Mouse (Mus musculus) v-Abl transformed pro-B cells (cell line): ENCODE measurements around the gene Gm17581.
"Not testable (repeated sequence)": the region's sequence is repeated elsewhere in the genome, so short reads cannot be mapped to it uniquely, and the experiment has no call there.

ENCODE experiments used
- in situ Hi-C, 2 experiments: fragments of 400-800 bp; cut with MboI; formaldehyde crosslinking; loops; one replicate each; pipeline ENCODE4 v1.15.1; 2025; ENCODE audit not compliant: unreplicated experiment in 2 of 2

Gene Gm17581

DNA sequence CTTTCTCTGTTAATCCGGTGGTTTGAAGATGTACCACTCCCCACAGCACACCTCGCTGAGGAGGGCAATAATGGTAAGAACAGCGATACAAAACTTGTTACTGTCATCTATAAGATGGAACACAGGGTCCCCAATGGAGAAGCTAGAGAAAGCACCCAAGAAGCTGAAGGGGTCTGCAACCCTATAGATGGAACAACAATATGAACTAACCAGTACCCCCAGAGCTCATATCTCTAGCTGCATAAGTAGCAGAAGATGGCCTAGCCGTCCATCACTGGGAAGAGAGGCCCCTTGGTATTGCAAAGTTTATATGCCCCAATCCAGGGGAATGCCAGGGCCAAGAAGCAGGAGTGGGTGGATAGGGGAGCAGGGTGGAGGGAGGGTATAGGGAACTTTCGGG, at the start of gene Gm17581:
TSS of gene Gm17581 (minus strand) at position 101 of the 400 bp plus-strand sequence.
- in situ Hi-C loops = not testable (repeated sequence)

DNA sequence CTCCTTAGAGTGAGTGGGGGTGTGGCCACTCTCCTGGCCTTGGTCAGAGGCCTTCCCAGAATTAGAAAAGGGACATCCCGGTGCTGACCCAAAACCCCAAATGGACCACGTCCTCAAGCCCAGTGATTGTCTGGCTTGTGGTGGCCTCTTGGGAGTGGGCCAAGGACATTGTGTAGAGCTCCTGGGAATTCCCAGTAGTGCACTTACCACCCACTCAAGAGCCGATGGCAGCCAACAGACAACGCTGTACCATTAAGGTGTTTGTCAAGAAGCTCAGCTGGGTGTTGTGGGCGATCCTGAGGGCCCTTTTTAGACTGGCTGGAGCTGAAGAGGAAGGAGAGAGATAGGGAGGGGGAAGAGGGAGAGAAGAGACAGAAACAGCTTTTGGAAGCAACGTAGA, 48.9 kb upstream of the Gm17581 start:
- in situ Hi-C loops = no loop called here

DNA sequence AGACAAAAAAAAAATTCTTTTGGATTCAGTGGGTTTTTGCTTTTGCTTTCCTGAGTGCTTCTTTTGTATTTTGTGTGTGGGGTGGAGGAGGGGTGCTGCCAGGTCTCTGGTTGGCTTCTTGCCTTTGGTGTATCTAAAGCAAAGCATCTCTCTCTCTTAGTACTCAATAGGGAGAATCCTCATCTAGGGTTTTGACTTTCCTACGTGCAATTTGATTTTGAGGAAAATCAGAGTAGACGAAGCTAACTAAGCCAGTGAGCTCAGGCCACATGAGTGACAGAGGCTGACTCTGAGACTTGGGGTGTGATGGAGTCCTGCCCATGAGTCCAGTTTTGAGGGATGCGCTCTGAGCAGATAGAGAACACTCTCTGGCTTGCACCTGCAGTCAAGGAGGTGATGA, 43.8 kb upstream of the Gm17581 start:
- in situ Hi-C loops = no loop called here

DNA sequence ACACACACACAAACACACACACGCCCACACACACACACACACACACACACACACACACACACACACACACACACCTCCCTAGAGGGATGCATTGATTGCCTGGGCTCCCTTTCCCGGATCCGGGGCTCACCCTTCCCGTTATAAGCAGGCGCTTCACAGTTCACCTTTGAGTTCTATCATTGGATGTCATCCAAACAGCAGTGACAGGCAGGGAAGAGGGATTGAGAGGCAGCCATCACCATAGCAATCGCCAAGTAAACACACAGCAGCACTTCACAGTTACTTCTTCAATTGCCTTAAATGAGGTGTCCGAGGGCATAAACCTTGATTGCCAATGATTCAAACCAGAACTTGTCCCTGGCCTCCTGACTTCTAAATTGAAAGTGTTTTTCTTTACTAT, 43.4 kb upstream of the Gm17581 start:
- in situ Hi-C loops = no loop called here

DNA sequence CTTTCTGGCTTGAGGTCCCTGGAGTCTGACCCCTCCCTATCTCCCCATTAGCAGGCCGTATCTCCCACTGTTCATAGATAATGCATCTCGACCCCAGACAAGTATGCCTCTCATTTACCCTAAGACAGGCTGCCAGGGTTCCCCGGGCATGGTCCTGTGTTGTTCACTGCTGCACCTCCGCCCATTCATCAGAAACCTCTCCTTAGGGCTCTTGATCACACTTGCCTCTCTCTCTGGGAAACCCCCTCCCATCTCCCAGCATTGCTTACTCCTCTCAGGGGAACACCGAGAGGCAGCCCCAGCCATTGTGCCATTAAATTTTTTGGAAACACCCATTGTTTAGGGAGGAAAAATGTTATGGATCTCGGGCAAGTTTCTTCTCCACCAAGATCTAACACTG, 42.3 kb upstream of the Gm17581 start:
- in situ Hi-C loops = no loop called here

DNA sequence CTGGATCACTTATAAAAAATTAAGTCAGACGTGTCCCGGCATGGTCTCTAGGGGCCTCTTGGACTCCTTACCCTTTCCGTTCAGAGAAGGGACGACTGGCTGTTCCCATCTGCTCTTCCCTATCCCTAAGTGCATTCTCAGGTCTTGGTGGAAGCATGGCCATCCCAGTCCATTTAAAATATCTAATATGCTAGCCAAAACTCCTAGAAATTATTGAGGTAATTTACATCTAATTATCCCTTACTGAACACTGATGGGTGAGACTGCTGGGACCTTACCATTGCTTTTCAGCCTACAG, 42.0 kb upstream of the Gm17581 start:
- in situ Hi-C loops = no loop called here

DNA sequence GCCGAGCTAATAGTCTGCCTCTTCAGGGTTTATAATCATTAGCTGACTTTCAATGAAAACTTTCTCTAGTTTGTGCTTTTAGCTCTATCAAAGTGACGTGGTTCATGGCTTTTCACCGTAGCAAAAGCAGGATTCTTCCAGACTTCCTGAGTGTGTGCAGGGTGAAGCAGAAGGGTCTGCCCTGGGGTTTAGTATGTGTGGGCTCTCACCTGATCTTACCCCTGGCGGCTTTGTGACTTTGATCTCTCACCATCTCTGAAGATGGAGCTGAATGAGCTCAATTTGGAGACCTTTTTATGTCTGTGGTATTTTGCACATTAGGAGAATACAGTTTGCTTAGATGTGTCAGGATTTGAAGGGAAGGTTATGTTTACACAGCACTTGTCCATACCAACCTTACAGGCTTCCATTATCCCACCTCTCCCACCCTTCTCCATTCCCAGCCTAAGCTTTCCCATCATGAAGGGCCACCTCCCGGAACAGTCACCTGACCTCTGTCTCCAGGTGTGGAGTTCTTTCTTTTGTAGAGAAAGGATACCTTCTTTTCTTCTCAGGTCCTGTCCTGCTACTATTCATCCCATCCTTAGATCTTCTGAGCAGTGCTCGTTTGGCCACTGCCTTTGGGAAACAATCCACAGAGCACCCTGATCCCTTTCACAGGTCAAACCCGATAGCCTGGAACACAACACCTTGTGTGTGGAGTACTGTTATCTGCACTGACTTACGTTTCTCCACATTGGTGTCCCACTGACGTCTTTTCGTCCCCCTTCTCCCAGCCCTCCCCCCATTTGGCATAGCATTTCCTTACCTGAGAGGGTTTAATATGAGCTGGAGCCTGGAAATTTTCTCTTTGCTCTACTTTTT, 41.4 kb upstream of the Gm17581 start:
- in situ Hi-C loops = no loop called here

DNA sequence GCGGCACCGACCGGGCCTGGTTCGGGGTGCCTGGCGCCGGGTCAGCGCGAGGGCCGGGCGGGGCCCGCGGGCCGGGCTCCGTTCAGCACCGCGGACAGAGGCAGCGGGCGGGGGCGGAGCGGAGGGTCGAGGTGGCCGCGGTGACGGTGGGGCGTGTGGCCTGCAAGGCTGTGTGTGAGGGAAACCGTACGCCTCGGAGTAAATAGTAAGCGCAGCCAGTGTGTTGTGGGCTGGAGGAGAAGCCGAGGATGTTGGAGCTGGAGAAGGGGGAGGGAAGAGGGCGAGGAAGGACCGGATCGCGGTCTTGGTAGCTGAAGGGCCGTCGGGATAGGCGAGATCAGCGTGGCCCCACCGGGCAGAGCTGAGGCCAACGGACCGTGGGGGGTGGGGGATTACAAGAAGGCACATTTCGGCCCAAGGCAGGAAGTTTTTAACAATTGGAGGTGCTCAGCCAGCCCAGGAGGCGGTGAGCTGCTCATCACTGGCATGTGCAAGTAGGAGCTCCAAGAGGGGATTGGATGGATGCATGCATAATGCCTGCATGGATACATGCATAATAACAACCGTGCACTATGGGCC, 40.1 kb upstream of the Gm17581 start:
- in situ Hi-C loops = no loop called here

DNA sequence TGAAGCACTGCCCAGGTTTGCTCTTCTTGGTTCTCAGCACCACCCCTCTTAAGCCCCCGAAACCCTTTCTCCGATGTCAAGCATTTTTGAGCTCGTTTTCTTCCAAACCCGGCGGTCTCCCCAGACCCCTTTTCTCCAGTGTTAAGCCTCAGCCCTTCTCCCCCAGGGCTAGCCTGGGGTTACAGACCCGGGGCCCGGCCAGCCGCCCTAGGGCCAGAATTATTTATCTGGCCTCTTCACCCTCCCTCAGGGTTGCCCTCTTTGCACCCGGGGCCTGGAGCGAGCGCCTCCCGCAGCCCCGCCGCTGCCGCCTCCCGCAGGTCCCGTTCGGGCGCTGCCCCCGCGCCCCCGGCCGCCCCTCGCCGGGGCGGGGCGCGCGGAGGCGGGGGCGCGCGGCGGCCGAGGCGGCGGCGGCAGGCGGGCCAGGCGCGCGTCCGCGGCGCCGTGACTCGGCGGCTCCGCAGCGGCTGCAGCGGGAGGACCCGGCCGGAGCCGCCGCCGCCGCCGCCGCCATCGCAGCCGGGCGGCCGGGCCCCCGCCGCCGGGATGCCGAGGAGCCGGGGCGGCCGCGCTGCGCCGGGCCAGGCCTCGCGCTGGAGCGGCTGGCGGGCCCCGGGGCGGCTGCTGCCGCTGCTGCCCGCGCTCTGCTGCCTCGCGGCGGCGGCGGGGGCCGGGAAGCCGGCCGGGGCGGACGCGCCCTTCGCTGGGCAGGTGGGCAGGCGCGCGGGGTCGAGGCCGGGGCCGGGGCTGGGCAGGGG, 39.4 kb upstream of the Gm17581 start, which contains the start of gene Mmp24:
TSS of gene Mmp24 (plus strand) at position 416 of the 758 bp plus-strand sequence.
- in situ Hi-C loops = loop anchor here in 1 of 2 experiments (25.0 kb wide), 3 partner anchors 1063 to 1563 kb away; partner anchors contain the start of genes Bpifb5 and Snta1

DNA sequence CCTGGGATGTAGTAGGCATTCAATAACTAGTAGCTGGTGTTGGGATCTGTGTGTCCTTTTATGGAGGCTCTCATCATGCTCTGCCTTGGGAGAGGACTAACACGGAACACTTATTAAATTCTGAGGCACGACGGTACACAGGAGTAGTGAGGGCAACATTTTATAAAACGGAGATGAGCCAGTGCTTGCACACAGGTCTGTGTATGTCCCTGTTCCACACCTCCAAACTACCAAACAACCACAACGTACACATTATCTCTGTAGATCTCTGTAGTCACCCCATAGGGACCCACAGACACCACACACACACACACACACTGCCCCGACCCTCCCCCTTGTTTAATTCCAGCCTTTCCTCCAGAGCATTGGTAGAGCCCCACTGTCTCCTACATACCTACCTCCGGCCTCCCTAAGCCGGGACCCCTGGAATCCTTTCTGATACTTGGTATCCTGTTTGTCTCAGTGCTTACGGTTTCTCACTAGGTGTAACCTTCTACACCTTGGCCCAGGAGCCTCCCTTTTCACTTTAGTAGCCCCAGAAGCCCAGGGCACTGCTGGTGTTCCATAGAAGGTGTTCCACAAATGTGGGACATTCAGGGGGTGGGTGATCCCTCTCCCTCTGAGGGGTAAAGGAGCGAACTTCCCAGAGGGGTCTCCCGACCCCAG, 38.7 kb upstream of the Gm17581 start:
- in situ Hi-C loops = loop anchor here in 1 of 2 experiments (25.0 kb wide), 3 partner anchors 1062 to 1562 kb away; partner anchors contain the start of genes Bpifb5 and Snta1

DNA sequence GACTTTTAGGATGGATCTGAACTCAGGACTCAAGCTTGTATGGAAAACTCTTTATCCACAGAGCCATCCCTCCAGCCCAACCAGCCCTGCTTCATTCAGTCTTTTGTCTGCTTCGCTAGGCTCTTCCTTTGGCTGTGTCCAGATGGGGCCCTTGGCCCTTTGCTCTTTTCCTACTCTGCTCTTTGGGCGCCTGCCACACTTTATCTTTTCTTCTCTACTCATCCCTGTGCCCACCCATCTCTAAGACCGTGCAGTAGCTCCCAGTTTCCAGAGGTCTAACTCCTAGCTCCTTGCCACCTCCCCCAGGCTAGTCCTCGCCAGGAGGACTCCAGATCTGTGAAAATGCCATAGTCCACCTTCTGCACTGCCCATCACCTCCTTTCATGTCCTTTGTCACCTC, 38.0 kb upstream of the Gm17581 start:
- in situ Hi-C loops = loop anchor here in 1 of 2 experiments (25.0 kb wide), 3 partner anchors 1061 to 1561 kb away; partner anchors contain the start of genes Bpifb5 and Snta1

DNA sequence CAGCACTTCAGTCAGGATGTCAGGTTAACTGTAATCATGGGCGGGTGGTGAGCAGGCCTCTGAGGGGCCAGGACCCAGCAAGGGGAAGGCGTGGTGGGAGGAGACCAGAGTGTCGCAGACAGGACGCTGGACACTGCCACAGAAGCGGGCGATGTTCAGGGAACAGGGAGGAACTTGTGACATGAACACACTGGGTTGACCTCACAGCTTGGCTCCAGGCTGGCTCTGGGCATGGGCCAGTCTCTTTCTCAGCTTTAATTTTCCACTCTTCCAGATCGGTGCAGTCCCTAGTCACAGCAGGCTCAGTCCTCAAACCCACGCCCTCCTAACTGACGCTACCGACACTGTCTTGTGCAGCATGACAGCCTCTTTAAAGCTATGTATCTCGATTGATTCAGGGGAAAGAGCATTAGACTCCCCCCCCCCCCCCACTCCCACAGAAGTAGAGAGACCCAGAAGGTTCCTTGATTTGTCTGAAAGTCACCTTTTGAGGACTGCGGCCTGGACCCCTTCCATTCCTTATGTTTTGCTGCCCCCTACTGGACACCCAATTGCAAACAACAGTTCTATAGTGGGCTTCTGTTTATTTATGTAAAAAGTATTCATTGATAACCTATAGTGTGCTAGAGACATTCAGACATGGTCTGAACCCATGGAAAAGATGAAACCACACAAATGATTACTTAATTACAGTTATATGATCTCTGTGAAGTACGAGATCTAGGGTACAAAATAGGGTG, 29.2 kb upstream of the Gm17581 start:
- in situ Hi-C loops = loop anchor here (5.0 to 25.0 kb wide), 5 partner anchors 248 to 1553 kb away; partner anchors contain the start of genes Acss2 (in 2 of the 2), Ggt7 (in 2 of the 2), Bpifb5 (in 1 of the 2) and Snta1 (in 1 of the 2)

DNA sequence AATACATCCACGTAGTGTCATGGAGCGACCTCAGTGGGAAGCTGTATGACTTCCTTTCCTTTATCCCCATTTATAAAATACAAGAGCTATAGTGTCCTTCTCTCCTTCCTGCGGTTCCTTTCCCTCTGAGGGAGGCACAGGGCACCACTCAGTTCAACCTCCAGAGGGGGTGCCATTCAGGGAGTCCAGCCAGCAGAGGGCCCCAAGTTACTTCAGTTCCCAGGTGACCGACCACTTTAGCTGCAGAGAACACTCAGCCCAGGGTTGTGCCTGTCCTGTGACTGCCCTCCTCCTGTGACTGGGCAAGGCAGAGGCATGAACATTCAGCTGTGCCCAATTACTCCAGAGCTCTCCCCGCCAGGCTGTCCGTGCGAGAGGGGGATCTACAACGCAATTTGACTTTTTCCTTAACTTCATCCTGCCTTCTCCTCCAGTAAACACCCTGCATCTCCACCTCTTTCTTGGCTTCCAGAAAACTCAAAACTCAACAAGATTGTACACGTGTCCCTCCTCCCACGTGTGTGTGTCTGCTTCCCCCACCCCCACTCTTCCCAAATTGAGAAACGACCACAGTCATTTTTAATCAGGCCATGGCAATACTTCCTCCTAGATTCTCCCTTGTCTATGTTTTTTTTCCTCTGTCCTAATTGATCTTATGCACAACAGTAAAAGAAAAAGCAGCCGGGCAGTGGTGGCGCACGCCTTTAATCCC, 21.3 kb upstream of the Gm17581 start:
- in situ Hi-C loops = loop anchor here in 1 of 2 experiments (5.0 to 25.0 kb wide), 4 partner anchors 85 to 1545 kb away; partner anchors contain the start of genes Bpifb5 and Snta1

DNA sequence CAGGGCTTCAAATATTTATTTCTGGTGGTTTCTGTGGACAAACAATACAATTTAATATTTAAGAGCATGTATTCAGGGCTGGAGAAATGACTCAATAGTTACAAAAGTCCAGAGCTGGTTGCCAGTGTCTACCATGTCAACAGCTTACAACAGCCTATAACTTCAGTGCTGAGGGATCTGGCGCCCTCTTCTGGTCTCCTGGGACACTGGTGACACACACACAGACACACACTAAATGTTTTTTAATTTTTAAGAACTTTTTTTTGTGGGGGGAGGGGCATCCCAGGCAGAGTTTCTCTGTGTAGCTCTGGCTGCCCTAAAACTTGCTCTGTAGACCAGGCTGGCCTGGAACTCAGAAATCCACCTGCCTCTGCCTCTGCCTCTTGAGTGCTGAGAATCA, 20.1 kb upstream of the Gm17581 start:
- in situ Hi-C loops = loop anchor here in 1 of 2 experiments (5.0 to 25.0 kb wide), 4 partner anchors 83 to 1543 kb away; partner anchors contain the start of genes Bpifb5 and Snta1

DNA sequence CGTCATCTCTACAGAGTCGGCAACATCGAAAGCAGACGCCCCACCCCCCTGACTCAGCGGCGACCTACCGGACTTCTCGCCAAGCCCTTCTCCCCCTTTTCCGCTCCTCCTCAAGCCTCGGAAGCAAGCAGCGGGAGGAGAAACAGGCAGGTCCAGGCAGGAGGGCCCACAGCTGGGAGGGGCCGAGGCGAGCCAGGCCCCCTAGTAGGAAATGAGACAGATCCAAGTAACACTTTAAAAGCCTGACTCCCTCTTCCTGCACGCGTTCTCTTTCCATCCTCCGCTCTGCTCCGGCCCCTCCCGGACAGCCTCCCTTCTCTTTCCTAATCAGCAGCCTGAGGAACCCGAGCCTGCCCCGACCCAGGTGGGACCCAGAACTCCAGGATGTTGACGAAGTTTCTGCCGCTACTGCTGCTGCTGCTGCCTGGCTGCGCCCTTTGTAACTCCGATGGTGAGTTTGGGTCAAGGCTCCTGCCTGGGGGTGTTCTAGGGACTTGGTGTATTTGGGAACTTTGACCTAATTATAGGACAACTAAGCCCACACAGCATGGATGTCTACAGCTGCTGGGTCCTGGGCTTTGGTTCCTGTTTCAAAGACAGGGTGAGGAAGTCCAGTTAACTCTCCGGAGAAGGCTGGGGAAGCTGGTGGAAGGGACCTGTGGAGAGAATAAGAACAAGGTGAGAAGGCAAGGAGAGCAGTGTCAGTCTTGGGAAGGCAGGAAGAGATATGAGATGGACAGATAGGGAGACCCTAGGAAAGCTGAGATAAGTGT, 15.5 kb upstream of the Gm17581 start, which contains the start of gene Procr:
TSS of gene Procr (plus strand) at position 104 of the 773 bp plus-strand sequence.
- in situ Hi-C loops = loop anchor here (5.0 to 25.0 kb wide), 4 partner anchors 79 to 1539 kb away; partner anchors contain the start of genes Bpifb5 (in 1 of the 2) and Snta1 (in 1 of the 2)

DNA sequence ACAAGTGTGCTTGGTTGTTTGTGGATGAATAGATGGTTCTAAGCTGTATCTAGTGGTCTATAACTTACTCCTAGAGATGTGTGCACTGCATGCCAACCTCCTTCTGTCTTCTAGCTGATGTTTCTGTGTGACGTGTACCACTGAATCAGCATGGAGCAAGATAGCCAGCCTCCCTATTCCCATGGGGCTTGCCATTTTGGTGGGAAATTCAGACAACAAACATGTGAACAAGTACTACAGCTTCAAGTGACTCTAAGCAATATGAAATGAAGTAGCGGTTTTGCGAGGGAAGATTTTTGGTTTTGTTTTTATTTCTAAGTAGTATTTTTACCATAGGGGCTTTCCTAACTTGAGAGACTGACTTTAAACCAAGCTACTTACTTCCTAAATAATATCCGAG, 13.7 kb upstream of the Gm17581 start:
- in situ Hi-C loops = no loop called here

DNA sequence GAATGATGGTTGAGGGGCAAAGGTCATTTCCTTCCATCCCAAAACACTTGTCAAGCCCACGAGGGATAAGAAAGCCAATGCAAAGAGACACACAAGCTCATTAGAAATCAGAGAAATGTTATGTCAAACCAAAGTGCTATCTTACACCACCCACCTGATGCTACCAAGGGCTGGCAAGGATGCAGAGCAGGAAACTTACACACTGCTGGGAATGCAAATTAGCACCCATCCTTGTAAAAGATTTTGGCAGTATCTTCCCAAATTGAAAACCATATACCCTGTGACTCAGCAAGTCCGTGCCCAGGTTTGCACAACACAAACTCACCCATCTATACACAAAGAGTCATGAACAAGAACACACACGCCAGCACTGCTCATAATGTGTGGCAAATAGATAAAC, 9.8 kb upstream of the Gm17581 start:
- in situ Hi-C loops = no loop called here

DNA sequence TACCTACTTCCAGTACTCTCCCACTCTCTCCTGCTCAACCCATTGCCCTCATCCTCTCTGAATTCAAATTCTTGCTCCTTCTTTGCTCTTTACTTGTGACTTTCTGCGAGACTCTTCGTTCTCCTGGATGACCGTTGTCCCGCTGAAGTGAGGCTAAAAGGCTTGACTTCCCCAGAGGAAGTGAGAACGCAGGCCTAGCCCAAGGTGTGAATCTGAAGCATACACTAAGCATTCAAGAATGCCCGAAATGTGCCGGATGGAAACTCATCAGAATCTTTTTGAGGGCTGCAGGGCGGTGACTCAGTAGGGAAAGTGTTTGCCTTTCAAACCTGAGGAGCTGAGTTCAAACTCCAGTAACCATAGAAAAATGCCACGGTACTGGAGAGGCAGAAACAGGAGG, 7.7 kb upstream of the Gm17581 start:
- in situ Hi-C loops = no loop called here
